Mouse (Mus musculus): ENCODE measurements around the gene Slc20a1. TPM values are rescaled to one million over a fixed set of nuclear protein-coding genes. Genes with fewer than 3 reads are reported as not detected.

The Slc20a1 gene
- polyA plus RNA-seq, 1 experiment from 2014 or later: 48.3 TPM

DNA sequence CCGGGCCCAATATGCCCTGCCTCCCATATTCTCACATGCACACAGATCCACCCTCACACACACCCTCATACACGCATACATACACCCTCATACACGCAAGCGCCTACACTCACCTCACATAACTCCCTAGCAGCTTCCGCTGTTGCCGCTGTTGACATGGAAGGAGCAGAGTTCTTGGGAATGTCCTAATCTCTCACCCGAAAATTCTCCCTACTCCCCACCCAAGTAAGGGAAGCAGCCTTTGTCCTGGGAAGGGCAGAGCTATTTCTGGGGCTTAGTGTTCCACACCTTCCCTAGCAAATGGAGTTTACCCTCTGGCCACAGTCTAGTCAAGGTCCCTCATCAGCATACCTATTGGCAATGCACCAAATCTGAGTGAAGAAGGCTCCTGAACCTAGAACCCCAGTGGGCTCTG is 49.1 kb downstream of the Slc20a1 start:
- Histone ChIP-seq H3K9ac (no peak overlapping the region), H3K27me3 (no peaks in the 10 kb centered on the region), H3K4me3 (no peak overlapping the region), H3K27ac (replicated peaks) (no peak overlapping the region), H3K4me1 (replicated peaks) (no peaks in the 10 kb centered on the region), H3K36me3 (no peaks in the 10 kb centered on the region), H3K4me2 (no peak overlapping the region), H3K9me3 (no peaks in the 10 kb centered on the region)
- no peak for ATAC-seq (ENCODE audit: low FRiP score, low read depth)
- 90% methylated on average over 7 of the region's 7 CpGs for WGBS

DNA sequence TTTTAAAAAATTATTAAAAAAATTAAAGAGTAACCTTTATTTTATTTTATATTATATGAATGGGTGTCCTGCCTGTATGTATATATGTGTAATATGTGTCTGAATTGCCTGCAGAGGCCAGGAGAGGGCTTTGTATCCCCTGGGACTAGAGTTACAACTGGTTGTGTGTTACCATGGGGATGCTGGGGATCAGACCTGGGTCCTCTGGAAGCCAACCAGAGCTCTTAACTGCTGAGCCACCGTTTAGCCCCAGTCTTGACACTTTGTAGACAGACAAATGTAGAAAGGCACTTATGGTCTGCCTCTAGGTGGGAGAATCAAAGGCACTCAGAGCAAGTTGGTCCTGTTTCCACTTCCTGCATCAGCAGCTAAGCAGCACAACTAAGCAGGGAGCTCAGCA is 50.8 kb downstream of the Slc20a1 start:
- 59% methylated on average over 1 of the region's 1 CpGs for WGBS
- ATAC-seq (ENCODE audit: low FRiP score, low read depth): no peak

DNA sequence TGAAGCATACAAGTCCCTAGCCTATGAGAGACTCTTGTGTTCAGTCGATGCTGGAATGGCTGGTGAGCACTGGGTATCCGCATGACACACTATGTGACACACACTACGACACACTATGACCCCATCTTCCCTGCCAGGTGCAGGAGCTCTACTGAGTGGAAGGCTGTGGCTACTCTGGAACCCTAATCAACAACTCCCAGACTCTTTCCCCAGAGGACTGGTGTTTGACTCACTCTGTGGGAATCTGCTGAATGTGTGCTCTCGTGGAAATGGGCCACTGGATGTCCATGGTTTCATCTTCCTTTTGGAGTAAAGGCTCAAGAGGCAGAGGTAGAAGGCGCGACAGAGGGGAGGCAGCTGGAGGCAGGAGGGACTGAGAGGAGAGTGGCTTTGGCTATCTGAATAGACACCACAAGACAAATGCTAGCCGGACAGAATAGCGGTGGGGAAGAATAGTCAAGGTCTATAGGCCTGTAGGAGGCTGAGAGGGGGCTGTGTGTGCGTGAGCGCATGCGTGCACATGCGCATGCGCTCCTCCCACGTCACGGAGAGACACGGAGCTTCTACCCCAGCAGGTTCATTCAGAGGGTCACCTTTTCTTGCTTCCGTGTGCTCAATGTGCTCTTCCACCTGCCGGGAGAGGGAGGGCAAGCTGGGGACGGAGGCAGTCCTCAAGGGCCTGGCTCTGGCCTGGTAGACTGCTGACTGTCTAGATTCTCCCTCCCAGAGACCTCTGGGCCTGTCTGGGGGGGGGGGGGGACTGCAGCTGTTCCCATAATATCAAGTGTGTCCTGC is 54.5 kb downstream of the Slc20a1 start:
- no peak for ATAC-seq (ENCODE audit: low FRiP score, low read depth)
- WGBS: 88% methylated on average over 19 of the region's 19 CpGs

More for the DNA sequence above, 50.8 kb downstream of the Slc20a1 start:
- H3K27me3 ChIP-seq: no peaks in the 10 kb centered on the region
- no peaks in the 10 kb centered on the region for H3K9me3 ChIP-seq
- no peak overlapping the region for H3K4me2 ChIP-seq
- no peak overlapping the region for H3K9ac ChIP-seq
- H3K36me3 ChIP-seq: no peaks in the 10 kb centered on the region
- no peaks in the 10 kb centered on the region for H3K4me1 ChIP-seq (replicated peaks)
- no peak overlapping the region for H3K4me3 ChIP-seq
- H3K27ac ChIP-seq (replicated peaks): no peak overlapping the region

DNA sequence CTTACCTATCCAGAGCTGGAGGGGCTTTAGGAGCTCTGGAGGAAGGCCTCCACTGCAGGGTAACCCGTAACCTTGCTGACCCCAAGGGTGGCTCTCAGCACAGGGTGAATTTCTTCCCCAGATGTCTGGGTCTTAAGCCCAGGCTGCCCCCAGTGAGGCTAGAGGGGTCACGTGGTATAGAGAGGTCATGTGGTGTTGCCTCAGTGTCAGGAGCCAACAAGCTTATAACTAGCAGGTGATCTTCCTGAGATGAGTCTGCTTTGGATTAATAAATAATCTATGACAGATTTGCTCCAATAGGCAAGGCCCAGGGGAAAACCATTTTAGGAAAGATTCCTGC is 55.0 kb downstream of the Slc20a1 start:
- Histone ChIP-seq H3K27me3 (no peaks in the 10 kb centered on the region), H3K4me2 (no peak overlapping the region), H3K27ac (replicated peaks) (no peak overlapping the region), H3K36me3 (no peaks in the 10 kb centered on the region), H3K9ac (no peak overlapping the region), H3K4me3 (no peak overlapping the region), H3K4me1 (replicated peaks) (no peaks in the 10 kb centered on the region; the same call in 1 of the 2 replicates), H3K9me3 (no peaks in the 10 kb centered on the region)
- 83% methylated on average over 2 of the region's 2 CpGs for WGBS
- ATAC-seq (ENCODE audit: low FRiP score, low read depth): no peak

More for the DNA sequence above, 54.5 kb downstream of the Slc20a1 start:
- Histone ChIP-seq H3K36me3 (no peaks in the 10 kb centered on the region), H3K4me3 (no peak overlapping the region), H3K27ac (replicated peaks) (no peak overlapping the region), H3K4me2 (no peak overlapping the region), H3K9ac (no peak overlapping the region), H3K27me3 (no peaks in the 10 kb centered on the region), H3K9me3 (no peaks in the 10 kb centered on the region), H3K4me1 (replicated peaks) (no peaks in the 10 kb centered on the region)

DNA sequence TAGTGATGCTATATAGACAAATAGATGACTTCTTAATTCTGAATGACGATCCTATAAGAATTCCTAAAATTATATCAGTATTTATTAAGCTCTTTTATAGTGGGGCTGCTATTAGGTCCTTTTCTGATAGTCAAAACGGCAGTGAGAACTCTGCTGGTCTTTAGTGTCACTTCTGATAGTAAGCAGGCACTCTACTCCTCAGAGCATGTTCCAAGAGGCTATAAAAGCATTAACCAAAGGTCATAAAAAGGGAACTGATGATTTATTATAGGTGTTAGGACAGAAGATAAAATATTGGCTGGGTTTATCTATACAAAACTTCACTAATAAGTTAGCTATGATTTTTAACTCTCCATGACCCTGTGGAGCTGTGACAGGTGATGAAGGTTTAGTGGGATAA is 55.5 kb downstream of the Slc20a1 start:
- no peak overlapping the region for H3K4me3 ChIP-seq
- no peaks in the 10 kb centered on the region for H3K9me3 ChIP-seq
- H3K36me3 ChIP-seq: no peaks in the 10 kb centered on the region
- no peaks in the 10 kb centered on the region; the same call in 1 of the 2 replicates for H3K4me1 ChIP-seq (replicated peaks)
- WGBS: 90% methylated on average over 2 of the region's 2 CpGs
- H3K9ac ChIP-seq: no peak overlapping the region
- H3K4me2 ChIP-seq: no peak overlapping the region
- no peak overlapping the region for H3K27ac ChIP-seq (replicated peaks)
- ATAC-seq (ENCODE audit: low FRiP score, low read depth): no peak
- H3K27me3 ChIP-seq: no peaks in the 10 kb centered on the region

DNA sequence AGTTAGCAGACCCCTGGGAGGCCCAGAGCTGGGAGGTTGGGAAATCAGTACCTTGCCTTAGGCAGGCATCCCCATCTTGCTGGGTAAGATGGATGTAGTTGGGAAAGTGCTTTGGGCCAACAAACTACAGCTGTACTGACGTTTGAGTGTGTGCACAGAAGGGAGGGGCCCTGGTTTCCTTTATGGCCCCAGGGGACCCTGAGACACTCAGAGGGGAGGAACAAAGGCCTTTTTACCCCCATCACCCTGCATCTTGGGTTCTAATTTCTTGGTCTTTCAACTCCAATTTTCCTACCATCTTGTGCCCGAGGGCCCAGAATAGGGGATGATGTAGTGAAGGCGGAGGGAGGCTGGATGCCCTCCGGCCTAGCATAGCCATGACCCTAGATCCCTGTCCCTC is 57.4 kb downstream of the Slc20a1 start:
- ATAC-seq (ENCODE audit: low FRiP score, low read depth): no peak
- H3K27ac ChIP-seq (replicated peaks): no peak overlapping the region
- no peak overlapping the region for H3K9ac ChIP-seq
- no peak overlapping the region for H3K4me3 ChIP-seq
- H3K4me1 ChIP-seq (replicated peaks): no peaks in the 10 kb centered on the region; the same call in 1 of the 2 replicates
- WGBS: 74% methylated on average over 4 of the region's 4 CpGs
- H3K36me3 ChIP-seq: no peaks in the 10 kb centered on the region
- no peak overlapping the region for H3K4me2 ChIP-seq
- no peaks in the 10 kb centered on the region for H3K9me3 ChIP-seq
- no peaks in the 10 kb centered on the region for H3K27me3 ChIP-seq

DNA sequence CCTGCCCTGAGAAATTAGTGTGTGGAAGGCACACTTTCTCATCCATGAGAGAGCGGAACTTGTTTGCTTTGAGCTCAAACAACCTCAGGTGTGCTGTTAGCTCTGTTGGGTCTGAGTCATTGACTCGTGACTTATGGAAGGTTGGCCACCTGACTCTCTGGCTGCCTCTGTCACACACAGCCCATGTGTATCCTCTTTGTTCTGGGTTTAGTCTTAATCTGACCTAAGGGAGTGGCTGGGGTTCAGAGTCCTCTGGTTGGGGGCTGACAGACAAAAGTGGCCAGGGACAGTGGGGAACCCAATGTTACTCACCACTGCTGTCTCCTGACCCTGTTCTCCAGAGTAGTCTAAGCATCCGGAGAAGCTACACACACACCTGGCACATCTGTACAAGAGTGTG is 59.5 kb downstream of the Slc20a1 start:
- H3K9ac ChIP-seq: no peak overlapping the region
- no peaks in the 10 kb centered on the region for H3K27me3 ChIP-seq
- no peaks in the 10 kb centered on the region; the same call in 1 of the 2 replicates for H3K4me1 ChIP-seq (replicated peaks)
- H3K27ac ChIP-seq (replicated peaks): no peak overlapping the region
- H3K4me3 ChIP-seq: no peak overlapping the region
- H3K36me3 ChIP-seq: no peaks in the 10 kb centered on the region
- WGBS: 91% methylated on average over 3 of the region's 3 CpGs
- H3K4me2 ChIP-seq: no peak overlapping the region
- 0 out of 2 replicates have a peak, but pooled peaks have one; percentile 39 for ATAC-seq (ENCODE audit: low FRiP score, low read depth)
- no peaks in the 10 kb centered on the region for H3K9me3 ChIP-seq

DNA sequence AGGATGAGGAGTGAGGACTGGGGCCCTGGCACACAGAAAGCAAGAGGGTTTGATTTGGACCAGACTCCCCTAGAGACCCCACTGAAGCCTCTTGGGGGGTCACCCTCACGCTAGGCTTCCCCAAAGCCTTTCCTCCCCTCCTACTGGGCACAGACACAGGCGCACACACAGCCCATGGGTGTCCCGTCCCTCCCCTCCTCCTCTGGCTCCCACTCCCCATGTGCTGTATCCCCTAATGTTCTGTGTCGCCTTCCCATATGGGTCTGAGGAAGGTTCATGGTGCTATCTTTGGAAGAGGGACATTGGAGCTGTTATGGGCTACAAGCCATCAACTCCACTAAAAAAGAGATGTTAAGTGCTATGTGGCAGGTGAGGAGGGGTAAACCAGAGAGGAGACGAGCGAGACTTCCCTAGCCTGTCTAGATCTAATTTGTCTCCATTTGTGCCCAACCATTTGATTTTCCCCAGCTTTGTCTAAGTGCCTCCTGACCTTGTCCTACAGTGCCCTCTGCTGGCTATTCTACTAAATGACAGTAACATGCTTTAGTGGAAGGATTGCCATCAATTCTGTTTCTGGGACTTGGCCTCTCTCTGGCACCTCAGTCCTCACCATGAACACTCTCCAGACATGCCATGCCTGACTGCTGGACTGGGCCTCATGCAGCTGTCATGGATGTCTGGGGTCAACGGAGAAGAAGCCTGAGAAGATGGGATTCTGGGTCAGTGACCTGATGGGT is 60.1 kb downstream of the Slc20a1 start:
- peak; percentile 82 for ATAC-seq (ENCODE audit: low FRiP score, low read depth)
- WGBS: 42% methylated on average over 7 of the region's 7 CpGs
- Histone ChIP-seq H3K36me3 (no peaks in the 10 kb centered on the region), H3K27ac (replicated peaks) (no peak overlapping the region), H3K4me2 (peak overlapping the region; percentile 26; the same call in 1 of the 2 replicates), H3K9me3 (no peaks in the 10 kb centered on the region), H3K9ac (no peak overlapping the region), H3K4me1 (replicated peaks) (no peaks in the 10 kb centered on the region; the same call in 1 of the 2 replicates), H3K4me3 (no peak overlapping the region), H3K27me3 (no peaks in the 10 kb centered on the region)

DNA sequence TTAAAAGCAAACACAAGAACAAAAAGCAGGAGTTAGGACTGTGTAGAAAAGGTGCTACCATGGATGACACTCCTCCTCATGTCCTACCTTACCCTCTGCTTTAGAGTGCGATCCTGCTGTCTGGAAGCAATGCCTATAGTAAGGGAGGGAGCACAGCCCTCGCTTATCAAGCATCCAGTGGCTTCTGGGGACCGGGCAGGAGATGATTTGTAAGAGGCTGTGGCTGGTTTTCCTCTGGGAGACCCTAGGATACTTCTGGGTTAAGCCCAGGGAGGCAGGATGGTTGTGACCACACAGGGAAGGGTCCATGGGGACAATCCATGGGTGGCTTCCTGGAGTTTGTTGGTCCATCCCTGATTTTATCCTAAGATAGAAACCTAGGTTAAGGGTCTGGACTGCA is 62.1 kb downstream of the Slc20a1 start:
- 75% methylated on average over 3 of the region's 3 CpGs for WGBS
- no peak overlapping the region for H3K4me2 ChIP-seq
- no peak overlapping the region for H3K4me3 ChIP-seq
- no peaks in the 10 kb centered on the region for H3K36me3 ChIP-seq
- H3K4me1 ChIP-seq (replicated peaks): no peaks in the 10 kb centered on the region; the same call in 1 of the 2 replicates
- no peak overlapping the region for H3K9ac ChIP-seq
- H3K27me3 ChIP-seq: no peaks in the 10 kb centered on the region
- no peaks in the 10 kb centered on the region for H3K9me3 ChIP-seq
- ATAC-seq (ENCODE audit: low FRiP score, low read depth): no peak
- no peak overlapping the region for H3K27ac ChIP-seq (replicated peaks)

Other genes starting within 250 kb of the Slc20a1 start
- gene Zc3h6, start 231.4 kb upstream of the Slc20a1 start, polyA plus RNA-seq (2015; fragmentation: Nextera tagmentation; extraction: Ambion mirVana): 2.9 and 4.3 TPM in 2 replicates
- 21.8 and 21.9 TPM in 2 replicates for gene Gm10762, start 231.0 kb upstream of the Slc20a1 start, polyA plus RNA-seq (2015; fragmentation: Nextera tagmentation; extraction: Ambion mirVana)
- 0.75 and 0.83 TPM in 2 replicates for gene Vinac1, start 150.6 kb upstream of the Slc20a1 start, polyA plus RNA-seq (2015; fragmentation: Nextera tagmentation; extraction: Ambion mirVana)
- gene Ttl, start 132.8 kb upstream of the Slc20a1 start, polyA plus RNA-seq (2015; fragmentation: Nextera tagmentation; extraction: Ambion mirVana): 36.4 and 37.9 TPM in 2 replicates
- 16.0 and 17.0 TPM in 2 replicates for gene Polr1b, start 97.8 kb upstream of the Slc20a1 start, polyA plus RNA-seq (2015; fragmentation: Nextera tagmentation; extraction: Ambion mirVana)
- gene Chchd5, start 69.1 kb upstream of the Slc20a1 start, polyA plus RNA-seq (2015; fragmentation: Nextera tagmentation; extraction: Ambion mirVana): 19.8 and 20.6 TPM in 2 replicates
- 10.6 and 11.3 TPM in 2 replicates for gene Ckap2l, start 98.4 kb downstream of the Slc20a1 start, polyA plus RNA-seq (2015; fragmentation: Nextera tagmentation; extraction: Ambion mirVana)
- 0.24 and 0.45 TPM in 2 replicates for gene Il1a, start 111.2 kb downstream of the Slc20a1 start, polyA plus RNA-seq (2015; fragmentation: Nextera tagmentation; extraction: Ambion mirVana)
- 0.12 TPM in 1 of 2 replicates, not detected in the other for gene Il1b, start 172.4 kb downstream of the Slc20a1 start, polyA plus RNA-seq (2015; fragmentation: Nextera tagmentation; extraction: Ambion mirVana)